Mouse (Mus musculus): ENCODE measurements at regions not wholly inside any gene's neighbourhood (a gene's known extent, or its start where the extent isn't known, plus 50 kb on each side); places are given as distances from the start of the nearest gene placed in this dataset.

DNA sequence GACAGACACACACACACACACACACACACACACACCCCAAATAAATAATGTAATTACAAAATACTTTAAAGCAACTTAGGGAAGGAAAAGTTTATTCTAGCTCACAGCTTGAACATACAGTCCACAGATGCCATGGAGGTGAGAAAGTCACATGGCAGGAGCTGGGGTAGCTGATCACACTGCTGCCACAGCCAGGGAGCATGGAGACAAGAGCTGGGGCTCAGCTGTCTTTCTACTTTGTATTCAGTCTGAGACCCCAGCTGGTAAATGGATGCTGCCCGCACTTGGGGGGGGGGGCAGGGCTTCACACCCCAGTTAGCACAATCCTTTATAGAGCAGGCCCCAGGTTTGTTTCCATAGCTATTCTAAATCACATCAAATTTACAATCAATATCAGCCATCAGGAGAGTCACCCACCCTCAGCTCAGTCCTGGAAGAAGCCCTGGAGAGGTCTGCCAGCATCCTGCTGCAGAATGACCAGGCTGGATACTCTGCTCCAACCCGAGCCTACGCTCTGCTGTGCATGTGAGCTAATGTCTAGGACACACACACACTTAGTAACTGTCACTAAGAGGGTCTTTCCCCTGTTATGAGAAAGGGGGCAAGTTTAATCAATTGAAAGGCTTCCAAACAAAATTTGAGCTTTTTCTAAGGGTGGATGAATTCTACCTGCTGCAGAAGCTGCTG lies 184.3 kb upstream of the Tle3 start:
- TF ChIP-seq CTCF (IDR thresholded peaks at IDR 0.05; ENCODE audit: low read depth, low read length) = no peak
- no peak for TF ChIP-seq POLR2A (IDR thresholded peaks at IDR 0.05; ENCODE audit: borderline replicate concordance, low read depth, low read length)

Data from bone marrow macrophage, adult 2 months (primary cell).